Mouse (Mus musculus): ENCODE measurements around the gene Rora. TPM values are rescaled to one million over a fixed set of nuclear protein-coding genes. Genes with fewer than 3 reads are reported as not detected.
A peak's percentile ranks its signal among the peaks of the same experiment; 100 is the strongest.

Gene Rora
- polyA plus RNA-seq, 1 experiment, result 0.86 TPM

DNA sequence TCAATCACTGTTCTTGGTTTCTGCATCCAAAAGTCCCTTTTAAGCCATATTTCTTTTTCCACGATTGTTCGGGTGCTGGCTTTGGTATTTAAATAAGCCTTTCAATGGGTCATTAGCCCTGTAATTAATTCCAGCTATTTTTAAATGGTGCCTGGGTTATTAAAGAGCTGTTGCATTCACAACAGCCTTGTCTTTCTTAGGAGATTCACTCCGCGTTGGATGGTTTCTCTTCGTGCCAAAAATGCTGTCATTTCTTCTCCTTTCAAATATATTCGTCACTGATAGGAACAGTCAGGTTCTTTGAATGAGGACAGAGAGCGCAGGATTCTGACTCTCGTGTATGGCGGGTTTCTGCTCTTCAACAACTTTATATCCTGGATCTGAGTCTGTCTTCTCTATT, 673.5 kb downstream of the Rora start:
- H3K4me3 ChIP-seq, result no peak overlapping the region
- no peaks in the 10 kb centered on the region for H3K36me3 ChIP-seq (ENCODE audit: control insufficient read depth, insufficient read depth)

DNA sequence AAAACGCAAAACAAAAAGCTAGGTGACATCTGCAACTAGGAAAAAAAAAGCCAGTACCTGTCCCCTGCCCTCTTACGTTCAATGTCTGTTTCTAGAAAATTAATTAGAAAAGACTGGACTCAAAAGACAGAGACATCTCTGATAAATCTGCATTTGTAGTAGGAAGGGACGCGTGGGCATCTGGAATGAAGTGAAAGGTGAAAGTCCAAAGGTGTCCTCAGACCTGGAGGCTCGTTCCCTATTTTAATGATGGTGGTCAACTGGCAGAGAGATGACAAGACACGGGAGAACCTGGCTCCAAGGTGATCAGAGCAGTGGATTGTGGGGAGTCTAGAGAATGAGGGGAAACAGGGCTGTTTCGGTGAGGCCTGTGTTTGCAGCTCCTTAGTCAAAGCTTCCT, 674.0 kb downstream of the Rora start:
- no peak overlapping the region for H3ac ChIP-seq (ENCODE audit: control insufficient read depth, insufficient read length)
- no peak overlapping the region for H3K4me2 ChIP-seq (ENCODE audit: low read depth)
- no peak for TF ChIP-seq POLR2AphosphoS2 (IDR thresholded peaks at IDR 0.05; ENCODE audit: insufficient read length, low read depth)
- TF ChIP-seq TCF12 (IDR thresholded peaks at IDR 0.05; ENCODE audit: insufficient read depth, poor library complexity, severe bottlenecking), result no peak
- no peak for TF ChIP-seq SRF (IDR thresholded peaks at IDR 0.05; ENCODE audit: control insufficient read depth, insufficient read length, low read depth)
- TF ChIP-seq MYOD1 (IDR thresholded peaks at IDR 0.05; ENCODE audit: control insufficient read depth in 1 of 3, insufficient read length in 2 of 3, low read depth in 2 of 3), result no peak
- TF ChIP-seq MYOG (IDR thresholded peaks at IDR 0.05; ENCODE audit: control insufficient read depth in 1 of 3, insufficient read depth in 1 of 3, insufficient read length in 2 of 3, low read depth in 2 of 3), result no peak
- TF ChIP-seq USF1 (IDR thresholded peaks at IDR 0.05; ENCODE audit: low read depth), result no peak
- TF ChIP-seq CEBPB (IDR thresholded peaks at IDR 0.05; ENCODE audit: insufficient read depth, poor library complexity, severe bottlenecking), result no peak
- TF ChIP-seq REST (IDR thresholded peaks at IDR 0.05; ENCODE audit: insufficient read depth, insufficient read length), result no peak
- no peak for TF ChIP-seq POLR2A (IDR thresholded peaks at IDR 0.05; ENCODE audit: insufficient read length, low read depth)
- no peak for TF ChIP-seq TCF3 (IDR thresholded peaks at IDR 0.05; ENCODE audit: insufficient read length, low read depth)
- no peak for TF ChIP-seq MAX (IDR thresholded peaks at IDR 0.05; ENCODE audit: low read depth)
- no peaks in the 10 kb centered on the region for H3K36me3 ChIP-seq (ENCODE audit: control insufficient read depth, insufficient read depth)
- H3K79me2 ChIP-seq (ENCODE audit: control insufficient read depth, insufficient read depth), result no peaks in the 10 kb centered on the region
- H3K4me3 ChIP-seq, result no peak overlapping the region
- no peaks in the 10 kb centered on the region for H3K27me3 ChIP-seq (ENCODE audit: control insufficient read depth, insufficient read depth, insufficient read length)

More for the DNA sequence above, 673.5 kb downstream of the Rora start:
- no peak for TF ChIP-seq MYOD1 (IDR thresholded peaks at IDR 0.05; ENCODE audit: control insufficient read depth in 1 of 3, insufficient read length in 2 of 3, low read depth in 2 of 3)
- no peak for TF ChIP-seq MYOG (IDR thresholded peaks at IDR 0.05; ENCODE audit: control insufficient read depth in 1 of 3, insufficient read depth in 1 of 3, insufficient read length in 2 of 3, low read depth in 2 of 3)
- TF ChIP-seq POLR2AphosphoS2 (IDR thresholded peaks at IDR 0.05; ENCODE audit: insufficient read length, low read depth), result no peak
- TF ChIP-seq TCF3 (IDR thresholded peaks at IDR 0.05; ENCODE audit: insufficient read length, low read depth), result no peak
- TF ChIP-seq MAX (IDR thresholded peaks at IDR 0.05; ENCODE audit: low read depth), result no peak
- no peak for TF ChIP-seq CEBPB (IDR thresholded peaks at IDR 0.05; ENCODE audit: insufficient read depth, poor library complexity, severe bottlenecking)
- TF ChIP-seq TCF12 (IDR thresholded peaks at IDR 0.05; ENCODE audit: insufficient read depth, poor library complexity, severe bottlenecking), result no peak
- TF ChIP-seq SRF (IDR thresholded peaks at IDR 0.05; ENCODE audit: control insufficient read depth, insufficient read length, low read depth), result no peak
- TF ChIP-seq POLR2A (IDR thresholded peaks at IDR 0.05; ENCODE audit: insufficient read length, low read depth), result no peak
- no peaks in the 10 kb centered on the region for H3K79me2 ChIP-seq (ENCODE audit: control insufficient read depth, insufficient read depth)
- no peak overlapping the region for H3ac ChIP-seq (ENCODE audit: control insufficient read depth, insufficient read length)
- H3K4me2 ChIP-seq (ENCODE audit: low read depth), result no peak overlapping the region
- H3K27me3 ChIP-seq (ENCODE audit: control insufficient read depth, insufficient read depth, insufficient read length), result no peaks in the 10 kb centered on the region

- H3K79me2 ChIP-seq (ENCODE audit: control insufficient read depth, insufficient read depth), result no peaks in the 10 kb centered on the region
- no peaks in the 10 kb centered on the region for H3K36me3 ChIP-seq (ENCODE audit: control insufficient read depth, insufficient read depth)
- TF ChIP-seq POLR2A (IDR thresholded peaks at IDR 0.05; ENCODE audit: insufficient read length, low read depth) (no peak), REST (IDR thresholded peaks at IDR 0.05; ENCODE audit: insufficient read depth, insufficient read length) (no peak), E2F4 (IDR thresholded peaks at IDR 0.05; ENCODE audit: insufficient read depth) (no peak), SRF (IDR thresholded peaks at IDR 0.05; ENCODE audit: control insufficient read depth, insufficient read length, low read depth) (no peak), TCF12 (IDR thresholded peaks at IDR 0.05; ENCODE audit: insufficient read depth, poor library complexity, severe bottlenecking) (no peak), TCF3 (IDR thresholded peaks at IDR 0.05; ENCODE audit: insufficient read length, low read depth) (no peak), MAX (IDR thresholded peaks at IDR 0.05; ENCODE audit: low read depth) (no peak), POLR2AphosphoS2 (IDR thresholded peaks at IDR 0.05; ENCODE audit: insufficient read length, low read depth) (no peak), MYOG (IDR thresholded peaks at IDR 0.05; ENCODE audit: control insufficient read depth in 1 of 3, insufficient read depth in 1 of 3, insufficient read length in 2 of 3, low read depth in 2 of 3) (no peak), MYOD1 (IDR thresholded peaks at IDR 0.05; ENCODE audit: control insufficient read depth in 1 of 3, insufficient read length in 2 of 3, low read depth in 2 of 3) (no peak), CEBPB (IDR thresholded peaks at IDR 0.05; ENCODE audit: insufficient read depth, poor library complexity, severe bottlenecking) (no peak)
- no peak overlapping the region for H3ac ChIP-seq (ENCODE audit: control insufficient read depth, insufficient read length)
- H3K4me2 ChIP-seq (ENCODE audit: low read depth), result no peak overlapping the region
- H3K27me3 ChIP-seq (ENCODE audit: control insufficient read depth, insufficient read depth, insufficient read length), result no peaks in the 10 kb centered on the region
- no peak overlapping the region for H3K4me3 ChIP-seq
Measured at GRCm38 (mm10) chr9:69331790-69332189, 678.2 kb downstream of the Rora start.

GRCm38 (mm10) chr9:69332802-69333568, 679.4 kb downstream of the Rora start:
- no peak overlapping the region for H3K4me3 ChIP-seq
- no peaks in the 10 kb centered on the region for H3K79me2 ChIP-seq (ENCODE audit: control insufficient read depth, insufficient read depth)
- H3K27me3 ChIP-seq (ENCODE audit: control insufficient read depth, insufficient read depth, insufficient read length), result no peaks in the 10 kb centered on the region
- peak overlapping the region; percentile 31 for H3K4me2 ChIP-seq (ENCODE audit: low read depth)
- TF ChIP-seq TCF3 (IDR thresholded peaks at IDR 0.05; ENCODE audit: insufficient read length, low read depth), result no peak
- TF ChIP-seq REST (IDR thresholded peaks at IDR 0.05; ENCODE audit: insufficient read depth, insufficient read length), result no peak
- TF ChIP-seq MAX (IDR thresholded peaks at IDR 0.05; ENCODE audit: low read depth), result no peak
- no peak for TF ChIP-seq SRF (IDR thresholded peaks at IDR 0.05; ENCODE audit: control insufficient read depth, insufficient read length, low read depth)
- peak; percentile 15 for TF ChIP-seq TCF12 (IDR thresholded peaks at IDR 0.05; ENCODE audit: insufficient read depth, poor library complexity, severe bottlenecking)
- TF ChIP-seq POLR2AphosphoS2 (IDR thresholded peaks at IDR 0.05; ENCODE audit: insufficient read length, low read depth), result no peak
- TF ChIP-seq CEBPB (IDR thresholded peaks at IDR 0.05; ENCODE audit: insufficient read depth, poor library complexity, severe bottlenecking), result no peak
- no peak for TF ChIP-seq USF1 (IDR thresholded peaks at IDR 0.05; ENCODE audit: low read depth)
- TF ChIP-seq E2F4 (IDR thresholded peaks at IDR 0.05; ENCODE audit: insufficient read depth), result no peak
- peak in 1 of 3 experiments; percentile 33 for TF ChIP-seq MYOD1 (IDR thresholded peaks at IDR 0.05; ENCODE audit: control insufficient read depth in 1 of 3, insufficient read length in 2 of 3, low read depth in 2 of 3)
- TF ChIP-seq POLR2A (IDR thresholded peaks at IDR 0.05; ENCODE audit: insufficient read length, low read depth), result no peak
- peak in 1 of 3 experiments; percentile 35 for TF ChIP-seq MYOG (IDR thresholded peaks at IDR 0.05; ENCODE audit: control insufficient read depth in 1 of 3, insufficient read depth in 1 of 3, insufficient read length in 2 of 3, low read depth in 2 of 3)
- H3K36me3 ChIP-seq (ENCODE audit: control insufficient read depth, insufficient read depth), result no peaks in the 10 kb centered on the region
- no peak overlapping the region for H3ac ChIP-seq (ENCODE audit: control insufficient read depth, insufficient read length)
